ENCODE assay signal across 8 mouse cellular contexts in the genomic region with DNA sequence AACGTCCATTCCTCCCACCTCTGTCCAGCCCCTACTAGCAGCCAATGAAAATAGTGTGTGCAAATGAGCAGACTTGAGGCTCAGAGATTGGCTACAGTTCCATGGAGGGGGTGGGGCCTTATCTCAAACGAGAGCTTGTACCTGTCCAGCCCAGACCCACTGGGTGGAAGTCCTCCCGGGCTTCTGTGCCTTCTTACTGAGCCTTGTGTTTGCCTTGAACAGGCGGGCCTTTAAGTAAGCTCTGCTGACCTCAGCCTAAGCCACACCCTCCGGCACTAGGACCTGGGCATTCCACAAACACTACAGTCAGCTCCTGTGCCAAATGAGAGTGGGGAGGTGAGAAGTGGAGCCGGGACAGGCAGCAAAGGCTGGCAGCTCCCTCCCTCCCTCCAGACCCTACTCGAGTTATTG. TPM values are rescaled to one million over a fixed set of nuclear protein-coding genes. Genes with fewer than 3 reads are reported as not detected.
DNase-seq lines count a peak whose midpoint lies in the region; ATAC-seq and TF ChIP-seq lines count a peak whose summit lies in the region.

No protein-coding gene starts in this region.

- no peak overlapping the region for H3K9ac ChIP-seq in forebrain, postnatal 0 days

- no peak overlapping the region for H3K4me2 ChIP-seq in forebrain, postnatal 0 days (ENCODE audit: low read depth)

- peak overlapping the region; percentile 65; the same call in 1 of the 2 replicates for H3K27ac ChIP-seq in forebrain, embryonic 10.5 days
- H3K27ac ChIP-seq in forebrain, postnatal 0 days (ENCODE audit: low read depth, low read length): no peak overlapping the region
- H3K27ac ChIP-seq in limb, embryonic 10.5 days: peak overlapping the region; percentile 61
- H3K27ac ChIP-seq in midbrain, embryonic 10.5 days (replicated peaks): 0 out of 2 replicates have a peak overlapping the region, but pooled peaks have one; percentile 30

- H3K4me1 ChIP-seq in forebrain, embryonic 10.5 days: peaks cover 83% of the 10 kb centered on the region
- no peaks in the 10 kb centered on the region for H3K4me1 ChIP-seq in forebrain, postnatal 0 days (ENCODE audit: insufficient read depth)
- peaks cover 80% of the 10 kb centered on the region for H3K4me1 ChIP-seq in limb, embryonic 10.5 days
- H3K4me1 ChIP-seq in midbrain, embryonic 10.5 days: peaks cover 90% of the 10 kb centered on the region

- no peaks in the 10 kb centered on the region for H3K36me3 ChIP-seq in forebrain, embryonic 10.5 days (replicated peaks)
- no peaks in the 10 kb centered on the region for H3K36me3 ChIP-seq in forebrain, postnatal 0 days (ENCODE audit: insufficient read depth)
- H3K36me3 ChIP-seq in limb, embryonic 10.5 days: no peaks in the 10 kb centered on the region
- H3K36me3 ChIP-seq in midbrain, embryonic 10.5 days: no peaks in the 10 kb centered on the region

- H3K27me3 ChIP-seq in forebrain, embryonic 10.5 days (ENCODE audit: poor library complexity, severe bottlenecking): peaks cover 39% of the 10 kb centered on the region
- H3K27me3 ChIP-seq in forebrain, postnatal 0 days (ENCODE audit: insufficient read depth, low read length): no peaks in the 10 kb centered on the region
- no peaks in the 10 kb centered on the region; the same call in 1 of the 2 replicates for H3K27me3 ChIP-seq in limb, embryonic 10.5 days (ENCODE audit: low read depth, poor library complexity, severe bottlenecking)
- H3K27me3 ChIP-seq in midbrain, embryonic 10.5 days (ENCODE audit: low read depth, poor library complexity, severe bottlenecking): peaks cover 18% of the 10 kb centered on the region; the same call in 1 of the 2 replicates

- ATAC-seq in forebrain, postnatal 0 days: no peak

- 3% methylated on average over 7 of the region's 7 CpGs for WGBS in forebrain, embryonic 10.5 days
- WGBS in forebrain, postnatal 0 days: 7% methylated on average over 7 of the region's 7 CpGs
- under 1% methylated on average over 7 of the region's 7 CpGs for WGBS in limb, embryonic 10.5 days
- 3% methylated on average over 7 of the region's 7 CpGs for WGBS in midbrain, embryonic 10.5 days

- H3K4me3 ChIP-seq in forebrain, embryonic 10.5 days: peak overlapping the region; percentile 24; the same call in 1 of the 2 replicates
- H3K4me3 ChIP-seq in forebrain, postnatal 0 days (ENCODE audit: low read depth, low read length): no peak overlapping the region
- H3K4me3 ChIP-seq in limb, embryonic 10.5 days: no peak overlapping the region
- no peak overlapping the region for H3K4me3 ChIP-seq in midbrain, embryonic 10.5 days

- H3K9me3 ChIP-seq in forebrain, embryonic 10.5 days: no peaks in the 10 kb centered on the region
- H3K9me3 ChIP-seq in forebrain, postnatal 0 days (ENCODE audit: low read length): no peaks in the 10 kb centered on the region
- no peaks in the 10 kb centered on the region for H3K9me3 ChIP-seq in limb, embryonic 10.5 days (replicated peaks)
- H3K9me3 ChIP-seq in midbrain, embryonic 10.5 days (replicated peaks): no peaks in the 10 kb centered on the region

- TF ChIP-seq CTCF in forebrain, postnatal 0 days (IDR thresholded peaks at IDR 0.05; ENCODE audit: low read depth): no peak

- peak; percentile 64 for DNase-seq in forebrain, embryonic 10.5 days (ENCODE audit: extremely low spot score, low spot score)
- no peak for DNase-seq in forebrain, postnatal 0 days
- DNase-seq in embryo, embryonic 9.5 days (ENCODE audit: extremely low spot score): peak; percentile 77
- DNase-seq in heart, postnatal 4 days: peak; percentile 64
- peak; percentile 72 for DNase-seq in limb, embryonic 10.5 days (ENCODE audit: low spot score)
- DNase-seq in midbrain, embryonic 10.5 days (ENCODE audit: low spot score): peak; percentile 57
- DNase-seq in right cerebral cortex, adult 2 months (ENCODE audit: low spot score in 2 of 2): no peak
- DNase-seq in left cerebral cortex, adult 18-20 months (ENCODE audit: low spot score in 2 of 2): no peak

RNA-seq across cellular contexts. Expression of a gene that starts 12.3 kb away (rescaled TPM):
- 0.82 and 0.88 TPM in 2 replicates for polyA plus RNA-seq in forebrain, embryonic 10.5 days (2016; fragmentation: Nextera tagmentation; extraction: Ambion mirVana)
- total RNA-seq in forebrain, postnatal 0 days (2014; rRNA removed): 9.5 and 10.1 TPM in 2 replicates
- polyA plus RNA-seq in forebrain, postnatal 0 days (2015; fragmentation: Nextera tagmentation; extraction: Ambion mirVana): 0.87 and 1.1 TPM in 2 replicates
- 10 to 100 TPM; 45.7 to 47.0 TPM for total RNA-seq in heart, postnatal 4 days (2021)
- 1.3 and 1.5 TPM in 2 replicates for polyA plus RNA-seq in limb, embryonic 10.5 days (2016; fragmentation: Nextera tagmentation; extraction: Ambion mirVana)
- 1.3 and 1.5 TPM in 2 replicates for polyA plus RNA-seq in midbrain, embryonic 10.5 days (2016; fragmentation: Nextera tagmentation; extraction: Ambion mirVana)
- total RNA-seq in left cerebral cortex, adult 18-20 months (2021): 10 to 100 TPM; 35.6 to 37.5 TPM

Comparison
In these comparisons a context has a peak if more than half of its experiments do, and no peak if none do; other contexts are left out.
1. DNase-seq: peak in forebrain, embryonic 10.5 days (single experiment), embryo, embryonic 9.5 days (single experiment), heart, postnatal 4 days (single experiment), limb, embryonic 10.5 days (single experiment) and midbrain, embryonic 10.5 days (single experiment); none in forebrain, postnatal 0 days (single experiment), right cerebral cortex, adult 2 months (0 of 2) and left cerebral cortex, adult 18-20 months (0 of 2).